Mouse (Mus musculus): Measurements from ENCODE around the gene Polm.

DNA sequence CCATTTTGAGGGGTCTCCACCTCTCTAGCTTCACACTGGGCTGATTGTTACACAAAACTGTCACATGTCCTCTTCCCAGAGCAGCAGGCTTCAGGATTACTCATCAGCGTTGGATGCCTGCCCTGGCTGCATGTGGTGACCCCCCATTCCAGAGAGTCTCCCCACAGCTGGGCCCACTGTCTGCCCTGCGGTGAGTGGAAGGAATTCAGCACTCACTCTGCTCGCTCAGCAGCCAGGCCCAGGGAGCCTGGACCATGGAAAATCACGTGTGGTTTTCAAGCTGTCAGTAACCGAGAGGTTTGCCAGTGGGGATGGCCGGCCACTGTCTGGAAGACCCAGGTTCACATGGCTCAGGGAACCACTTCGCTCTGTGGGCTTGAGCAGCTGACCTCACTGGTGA, 18.1 kb upstream of the Polm start:
- TF ChIP-seq CTCF (IDR thresholded peaks at IDR 0.05; ENCODE audit: low read depth), result no peak
- no peak for TF ChIP-seq EP300 (IDR thresholded peaks at IDR 0.05; ENCODE audit: low read depth)
